Mouse (Mus musculus) right cerebral cortex, postnatal 36 days (tissue): ENCODE results near the gene Cdpf1.

ENCODE experiments used
- DNase-seq, 2 experiments: peaks; one replicate each; pipeline ENCODE4 v3.0.0; 2022; ENCODE audit warnings: low spot score in 2 of 2, mixed read lengths in 1 of 2

Gene Cdpf1

GRCm38 (mm10) chr15:85765022-85765421 is 46.5 kb downstream of the Cdpf1 start:
- DNase-seq: no peak

GRCm38 (mm10) chr15:85762761-85763160 is 48.7 kb downstream of the Cdpf1 start:
- DNase-seq: no peak

DNA sequence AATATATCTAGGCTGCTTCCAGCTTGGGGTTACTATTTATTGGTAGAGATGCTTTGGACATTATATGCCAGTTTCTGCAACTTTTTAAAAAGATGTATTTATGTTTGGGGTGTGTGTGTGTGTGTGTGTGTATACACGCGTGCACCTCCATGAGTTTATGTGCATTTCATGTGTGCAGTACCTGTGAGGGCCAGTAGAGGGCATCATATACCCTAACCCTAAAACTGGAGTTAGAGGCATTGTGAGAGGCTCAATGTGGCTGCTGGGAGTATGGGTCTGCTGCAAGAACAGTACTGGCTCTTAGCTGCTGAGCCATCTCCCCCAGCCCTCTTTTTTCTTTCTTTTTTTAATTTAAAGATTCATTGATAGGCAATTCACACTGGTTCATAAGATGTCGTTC is 53.7 kb downstream of the Cdpf1 start:
- DNase-seq: no peak
